Mouse (Mus musculus): ENCODE measurements around the gene Srebf2. TPM values are rescaled to one million over a fixed set of nuclear protein-coding genes. Genes with fewer than 3 reads are reported as not detected.

Gene Srebf2
- total and polyA plus RNA-seq, 3 experiments: 22.4 to 45.3 (median 24.2) TPM

DNA sequence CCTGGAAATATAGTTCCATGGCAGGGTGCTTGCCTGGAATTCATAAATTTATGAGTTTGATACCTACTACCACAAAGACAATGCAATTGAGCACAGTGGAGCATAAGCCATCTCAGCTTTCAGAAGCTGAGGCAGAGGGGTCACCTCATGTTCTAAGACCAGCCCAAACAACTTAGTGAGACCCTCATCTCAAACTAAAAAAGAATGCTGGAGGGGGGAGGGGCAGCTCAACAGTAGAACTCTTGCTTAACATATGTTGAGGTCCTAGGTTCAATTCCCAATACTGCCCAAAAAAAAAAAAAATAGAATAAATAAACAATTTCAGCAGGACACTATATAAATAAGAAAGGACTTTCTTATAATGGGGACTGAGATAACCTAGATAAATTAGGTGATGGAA lies 3.1 kb downstream of the Srebf2 start:
- Histone ChIP-seq H3K4me3 (no peak overlapping the region), H3K36me3 (ENCODE audit: control insufficient read depth, insufficient read depth, low read length) (no peaks in the 10 kb centered on the region), H3K4me1 (ENCODE audit: control insufficient read depth, insufficient read depth, low read length) (peaks cover 5% of the 10 kb centered on the region), H3K9ac (ENCODE audit: low read depth, low read length) (no peak overlapping the region), H3K27ac (no peak overlapping the region), H3K79me2 (replicated peaks; ENCODE audit: control insufficient read depth, insufficient read depth, low read length) (peaks cover 8% of the 10 kb centered on the region; the same call in 1 of the 2 replicates), H3K27me3 (ENCODE audit: control insufficient read depth, insufficient read depth, low read length) (no peaks in the 10 kb centered on the region)
- intact Hi-C loops (cut with DNase I): no loop called here
- no peak for DNase-seq
- no peak for TF ChIP-seq POLR2A (IDR thresholded peaks at IDR 0.05; ENCODE audit: insufficient read depth, low read depth, low read length)
- TF ChIP-seq CTCF (IDR thresholded peaks at IDR 0.05): no peak

DNA sequence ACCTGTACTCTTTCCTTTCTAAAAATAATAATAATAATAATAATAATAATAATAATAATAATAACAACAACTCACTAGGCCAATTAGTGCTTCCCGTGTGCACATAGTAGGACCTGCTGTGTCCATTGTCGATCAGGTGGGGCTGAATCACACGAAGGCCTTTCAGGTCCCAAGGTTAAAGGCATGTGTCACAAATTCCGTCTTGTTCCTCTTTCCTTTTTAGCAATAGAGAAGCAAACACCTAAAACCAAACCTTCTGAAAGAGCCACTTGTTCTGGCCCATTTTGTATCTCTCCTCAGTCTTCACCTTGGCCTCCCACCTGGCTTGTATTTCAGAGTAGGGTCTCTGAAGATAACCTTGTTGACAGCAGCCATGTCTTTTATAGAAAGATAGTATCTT lies 4.2 kb downstream of the Srebf2 start:
- H3K27me3 ChIP-seq (ENCODE audit: control insufficient read depth, insufficient read depth, low read length): no peaks in the 10 kb centered on the region
- no peak overlapping the region for H3K9ac ChIP-seq (ENCODE audit: low read depth, low read length)
- TF ChIP-seq POLR2A (IDR thresholded peaks at IDR 0.05; ENCODE audit: insufficient read depth, low read depth, low read length): no peak
- TF ChIP-seq EP300 (IDR thresholded peaks at IDR 0.05; ENCODE audit: insufficient read depth, low read depth, low read length): no peak
- TF ChIP-seq CTCF (IDR thresholded peaks at IDR 0.05): no peak
- H3K27ac ChIP-seq: no peak overlapping the region
- 90% methylated on average over 4 of the region's 4 CpGs for whole genome bisulfite sequencing
- H3K4me1 ChIP-seq (ENCODE audit: control insufficient read depth, insufficient read depth, low read length): peaks cover 3% of the 10 kb centered on the region
- peaks cover 8% of the 10 kb centered on the region for H3K79me2 ChIP-seq (replicated peaks; ENCODE audit: control insufficient read depth, insufficient read depth, low read length)
- DNase-seq: no peak
- intact Hi-C loops (cut with DNase I): no loop called here
- H3K4me3 ChIP-seq: no peak overlapping the region
- H3K36me3 ChIP-seq (ENCODE audit: control insufficient read depth, insufficient read depth, low read length): no peaks in the 10 kb centered on the region

DNA sequence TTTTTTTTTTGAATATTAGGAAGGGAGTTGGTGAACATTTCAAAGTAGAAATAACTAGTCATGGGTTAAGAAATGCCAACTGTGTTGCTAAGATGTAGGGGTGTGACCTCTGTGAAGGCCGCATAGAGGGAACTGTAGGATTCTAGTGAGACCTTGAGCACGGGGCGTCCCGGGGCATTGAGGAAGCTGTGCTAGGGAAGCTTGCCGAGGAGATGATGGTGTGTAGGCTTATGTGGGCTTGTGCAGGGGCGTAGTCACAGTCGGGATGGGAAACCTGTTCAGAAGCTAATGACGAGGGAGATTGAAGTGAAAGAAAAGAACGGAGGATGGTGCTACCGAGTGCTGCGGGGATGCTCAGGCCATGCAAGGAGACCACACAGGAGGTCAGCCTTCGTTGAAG lies 5.0 kb downstream of the Srebf2 start:
- DNase-seq: no peak
- Histone ChIP-seq H3K36me3 (ENCODE audit: control insufficient read depth, insufficient read depth, low read length) (no peaks in the 10 kb centered on the region), H3K4me1 (ENCODE audit: control insufficient read depth, insufficient read depth, low read length) (peaks cover 1% of the 10 kb centered on the region; the same call in 1 of the 2 replicates), H3K79me2 (replicated peaks; ENCODE audit: control insufficient read depth, insufficient read depth, low read length) (peaks cover 8% of the 10 kb centered on the region), H3K9ac (ENCODE audit: low read depth, low read length) (no peak overlapping the region), H3K4me3 (no peak overlapping the region), H3K27me3 (ENCODE audit: control insufficient read depth, insufficient read depth, low read length) (no peaks in the 10 kb centered on the region), H3K27ac (no peak overlapping the region)
- intact Hi-C loops (cut with DNase I): no loop called here
- WGBS: 80% methylated on average over 12 of the region's 12 CpGs
- TF ChIP-seq CTCF (IDR thresholded peaks at IDR 0.05): no peak
- TF ChIP-seq EP300 (IDR thresholded peaks at IDR 0.05; ENCODE audit: insufficient read depth, low read depth, low read length): no peak
- TF ChIP-seq POLR2A (IDR thresholded peaks at IDR 0.05; ENCODE audit: insufficient read depth, low read depth, low read length): no peak

DNA sequence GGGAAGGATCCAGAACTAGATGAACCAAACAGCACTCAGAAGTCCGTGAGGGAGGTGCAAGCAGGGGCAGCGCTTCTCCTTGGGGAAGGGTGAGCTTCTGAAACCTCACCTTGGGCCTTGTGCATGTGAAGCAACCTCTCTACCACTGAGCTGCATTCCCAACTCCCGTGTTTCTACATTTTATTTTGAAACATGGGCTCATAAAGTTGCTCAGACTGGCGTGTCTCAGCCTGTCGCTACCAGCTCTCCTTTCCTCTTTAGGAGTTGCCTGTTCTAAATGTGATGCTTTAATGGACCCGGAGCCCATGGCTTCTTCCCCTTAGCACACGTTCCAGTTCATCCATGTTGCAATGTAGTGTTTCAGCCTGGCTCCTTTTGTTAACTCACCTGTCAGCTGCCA lies 5.5 kb downstream of the Srebf2 start:
- H3K4me3 ChIP-seq: no peak overlapping the region
- DNase-seq: no peak
- TF ChIP-seq EP300 (IDR thresholded peaks at IDR 0.05; ENCODE audit: insufficient read depth, low read depth, low read length) (no peak), POLR2A (IDR thresholded peaks at IDR 0.05; ENCODE audit: insufficient read depth, low read depth, low read length) (no peak), CTCF (IDR thresholded peaks at IDR 0.05) (no peak)
- H3K36me3 ChIP-seq (ENCODE audit: control insufficient read depth, insufficient read depth, low read length): no peaks in the 10 kb centered on the region
- 90% methylated on average over 7 of the region's 7 CpGs for WGBS
- peaks cover 1% of the 10 kb centered on the region; the same call in 1 of the 2 replicates for H3K4me1 ChIP-seq (ENCODE audit: control insufficient read depth, insufficient read depth, low read length)
- H3K27ac ChIP-seq: no peak overlapping the region
- H3K9ac ChIP-seq (ENCODE audit: low read depth, low read length): no peak overlapping the region
- peaks cover 8% of the 10 kb centered on the region for H3K79me2 ChIP-seq (replicated peaks; ENCODE audit: control insufficient read depth, insufficient read depth, low read length)
- no peaks in the 10 kb centered on the region for H3K27me3 ChIP-seq (ENCODE audit: control insufficient read depth, insufficient read depth, low read length)
- intact Hi-C loops (cut with DNase I): no loop called here

DNA sequence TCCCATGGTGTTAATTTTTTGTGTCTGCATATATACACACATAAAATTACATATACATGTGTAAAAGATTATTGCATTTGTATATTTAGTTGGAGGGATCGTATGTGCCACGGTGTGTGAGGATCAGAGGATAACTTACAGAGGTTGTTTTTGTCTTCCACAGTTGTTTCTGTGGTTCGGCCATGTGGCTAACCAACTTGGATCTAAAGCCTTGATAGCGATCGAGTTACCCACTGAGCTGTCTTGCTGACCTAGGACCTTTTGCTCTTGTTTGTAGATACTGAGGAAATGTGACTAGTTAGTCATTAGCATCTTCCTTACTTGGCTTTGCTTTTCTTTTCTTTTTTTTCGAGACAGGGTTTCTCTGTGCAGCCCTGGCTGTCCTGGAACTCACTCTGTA lies 9.3 kb downstream of the Srebf2 start:
- no peaks in the 10 kb centered on the region for H3K36me3 ChIP-seq (ENCODE audit: control insufficient read depth, insufficient read depth, low read length)
- H3K9ac ChIP-seq (ENCODE audit: low read depth, low read length): no peak overlapping the region
- intact Hi-C loops (cut with DNase I): no loop called here
- peaks cover 7% of the 10 kb centered on the region for H3K4me1 ChIP-seq (ENCODE audit: control insufficient read depth, insufficient read depth, low read length)
- H3K27me3 ChIP-seq (ENCODE audit: control insufficient read depth, insufficient read depth, low read length): no peaks in the 10 kb centered on the region
- WGBS: 93% methylated on average over 6 of the region's 6 CpGs
- peaks cover 4% of the 10 kb centered on the region for H3K79me2 ChIP-seq (replicated peaks; ENCODE audit: control insufficient read depth, insufficient read depth, low read length)
- H3K4me3 ChIP-seq: no peak overlapping the region
- no peak overlapping the region for H3K27ac ChIP-seq
- TF ChIP-seq CTCF (IDR thresholded peaks at IDR 0.05) (no peak), POLR2A (IDR thresholded peaks at IDR 0.05; ENCODE audit: insufficient read depth, low read depth, low read length) (no peak), EP300 (IDR thresholded peaks at IDR 0.05; ENCODE audit: insufficient read depth, low read depth, low read length) (no peak)
- no peak for DNase-seq

DNA sequence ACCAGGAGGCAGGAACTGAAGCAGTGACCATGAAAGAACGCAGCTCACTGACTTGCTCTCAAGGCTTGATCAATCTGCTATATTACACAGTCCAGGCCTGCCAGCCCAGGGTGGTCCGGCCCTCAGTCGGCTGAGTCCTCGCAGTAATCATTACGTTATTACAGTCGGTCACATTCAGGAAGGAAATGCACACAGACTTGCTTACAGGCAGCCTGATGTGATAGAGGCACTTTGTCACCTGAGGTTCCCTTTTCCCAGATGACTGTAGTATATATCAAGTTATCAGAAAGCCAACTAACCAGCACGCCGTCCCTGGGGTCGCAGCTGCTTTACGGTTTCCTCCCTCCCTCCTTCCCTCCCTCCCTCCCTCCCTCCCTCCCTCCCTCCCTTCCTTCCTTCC lies 9.9 kb downstream of the Srebf2 start:
- Histone ChIP-seq H3K9ac (ENCODE audit: low read depth, low read length) (no peak overlapping the region), H3K4me1 (ENCODE audit: control insufficient read depth, insufficient read depth, low read length) (peaks cover 7% of the 10 kb centered on the region), H3K4me3 (no peak overlapping the region), H3K27ac (no peak overlapping the region), H3K36me3 (ENCODE audit: control insufficient read depth, insufficient read depth, low read length) (no peaks in the 10 kb centered on the region), H3K27me3 (ENCODE audit: control insufficient read depth, insufficient read depth, low read length) (no peaks in the 10 kb centered on the region), H3K79me2 (replicated peaks; ENCODE audit: control insufficient read depth, insufficient read depth, low read length) (peaks cover 4% of the 10 kb centered on the region)
- TF ChIP-seq CTCF (IDR thresholded peaks at IDR 0.05) (no peak), EP300 (IDR thresholded peaks at IDR 0.05; ENCODE audit: insufficient read depth, low read depth, low read length) (no peak), POLR2A (IDR thresholded peaks at IDR 0.05; ENCODE audit: insufficient read depth, low read depth, low read length) (no peak)
- intact Hi-C loops (cut with DNase I): no loop called here
- WGBS: 62% methylated on average over 10 of the region's 10 CpGs
- no peak for DNase-seq
